Mouse (Mus musculus): ENCODE results near the gene Ydjc. TPM values are rescaled to one million over a fixed set of nuclear protein-coding genes. Genes with fewer than 3 reads are reported as not detected.
A peak's percentile ranks its signal among the peaks of the same experiment; 100 is the strongest.

Gene Ydjc
- polyA plus RNA-seq, 1 experiment from 2014 or later: 15.1 TPM

MicroRNAs within 50 kb of the gene (microRNA counts, 519-probe panel; counts per million panel counts)
- 3,481 counts per million, percentile 82 among the panel's probes with 10 or more counts for microRNA mmu-miR-130b
- 2,248 counts per million, percentile 33 among the panel's probes with 10 or more counts for microRNA mmu-miR-301b

Small RNA genes lying within 50 kb of the gene (microRNA-seq; reads per million reads assigned to microRNA genes)
- gene Mir130b (ENCODE audit: borderline number of aligned reads) (4,071 reads per million, percentile 88 among the genes with 10 or more reads in this experiment), gene Mir301b (ENCODE audit: borderline number of aligned reads) (64.5 reads per million, percentile 48 among the genes with 10 or more reads in this experiment)

Other genes with a start within 250 kb of the Ydjc start
- gene Ppm1f, start 248.2 kb upstream of the Ydjc start, polyA plus RNA-seq (2014; fragmentation: Nextera tagmentation; extraction: Ambion mirVana): 21.6 and 23.9 TPM in 2 replicates
- gene Mapk1, start 161.2 kb upstream of the Ydjc start, polyA plus RNA-seq (2014; fragmentation: Nextera tagmentation; extraction: Ambion mirVana): 180 and 182 TPM in 2 replicates
- gene Ypel1, start 74.9 kb upstream of the Ydjc start, polyA plus RNA-seq (2014; fragmentation: Nextera tagmentation; extraction: Ambion mirVana): 29.6 and 36.5 TPM in 2 replicates
- 101 and 117 TPM in 2 replicates for gene Ppil2, start 33.4 kb upstream of the Ydjc start, polyA plus RNA-seq (2014; fragmentation: Nextera tagmentation; extraction: Ambion mirVana)
- gene 2610318N02Rik, start 19.5 kb upstream of the Ydjc start, polyA plus RNA-seq (2014; fragmentation: Nextera tagmentation; extraction: Ambion mirVana): 16.9 and 24.4 TPM in 2 replicates
- 40.9 and 47.8 TPM in 2 replicates for gene Sdf2l1, start 12.2 kb upstream of the Ydjc start, polyA plus RNA-seq (2014; fragmentation: Nextera tagmentation; extraction: Ambion mirVana)
- 0.60 and 0.94 TPM in 2 replicates for gene Ccdc116, start 2.6 kb downstream of the Ydjc start, polyA plus RNA-seq (2014; fragmentation: Nextera tagmentation; extraction: Ambion mirVana)
- 301 and 303 TPM in 2 replicates for gene Ube2l3, start 58.0 kb downstream of the Ydjc start, polyA plus RNA-seq (2014; fragmentation: Nextera tagmentation; extraction: Ambion mirVana)
- 0.17 and 0.34 TPM in 2 replicates for gene Rimbp3, start 64.0 kb downstream of the Ydjc start, polyA plus RNA-seq (2014; fragmentation: Nextera tagmentation; extraction: Ambion mirVana)
- 3.0 and 3.5 TPM in 2 replicates for gene Hic2, start 89.0 kb downstream of the Ydjc start, polyA plus RNA-seq (2014; fragmentation: Nextera tagmentation; extraction: Ambion mirVana)
- 6.2 and 10.0 TPM in 2 replicates for gene Tmem191c, start 131.5 kb downstream of the Ydjc start, polyA plus RNA-seq (2014; fragmentation: Nextera tagmentation; extraction: Ambion mirVana)
- gene Serpind1, start 186.8 kb downstream of the Ydjc start, polyA plus RNA-seq (2014; fragmentation: Nextera tagmentation; extraction: Ambion mirVana): 1.4 and 2.2 TPM in 2 replicates

Data from embryonic facial prominence, embryonic 14.5 days (tissue).